Mouse (Mus musculus) midbrain, embryonic 15.5 days (tissue): ENCODE measurements around the gene Cdkal1. TPM values are rescaled to one million over a fixed set of nuclear protein-coding genes. Genes with fewer than 3 reads are reported as not detected.

ENCODE experiments used
- ATAC-seq: fragments of 200-750 bp; cut with Nextera tagmentation; replicated peaks from 2 replicates; pipeline ENCODE4 v1.8.0; 2017; ENCODE audit warnings: moderate TSS enrichment
- H3K27ac ChIP-seq: fragments of 300-500 bp; sonication (generic); 2 replicates; pipeline ENCODE4 v1.5.1; 2015; ENCODE audit warnings: mild to moderate bottlenecking, inconsistent platforms
- H3K27me3 ChIP-seq: fragments of 300-500 bp; sonication (generic); replicated peaks from 2 replicates; pipeline ENCODE4 v1.6.1; 2015; ENCODE audit warnings: inconsistent platforms
- H3K36me3 ChIP-seq: fragments of 300-500 bp; sonication (generic); replicated peaks from 2 replicates; pipeline ENCODE4 v1.6.1; 2015; ENCODE audit warnings: inconsistent platforms
- H3K4me1 ChIP-seq: fragments of 300-500 bp; sonication (generic); 2 replicates; pipeline ENCODE4 v1.6.1; 2015; ENCODE audit warnings: inconsistent platforms
- H3K4me2 ChIP-seq: fragments of 300-500 bp; sonication (generic); 2 replicates; pipeline ENCODE4 v1.6.1; 2015; ENCODE audit warnings: inconsistent platforms, mild to moderate bottlenecking, moderate library complexity
- H3K4me3 ChIP-seq: fragments of 300-500 bp; sonication (generic); 2 replicates; pipeline ENCODE4 v1.5.1; 2015; ENCODE audit warnings: mild to moderate bottlenecking, inconsistent platforms
- H3K9ac ChIP-seq: fragments of 300-500 bp; sonication (generic); 2 replicates; pipeline ENCODE4 v1.6.1; 2015; ENCODE audit warnings: mild to moderate bottlenecking, inconsistent platforms
- H3K9me3 ChIP-seq: fragments of 300-500 bp; sonication (generic); 2 replicates; pipeline ENCODE4 v1.6.1; 2016; ENCODE audit warnings: inconsistent platforms
- WGBS: fragments of 180-500 bp; shearing (Covaris S2); methylation state at CpG from one replicate; pipeline ENCODE4 v1.1.7; 2015; ENCODE audit warnings: mixed read lengths; 5-methylcytosine and 5-hydroxymethylcytosine counted together
- polyA plus RNA-seq: library from polyadenylated mRNA; unstranded; fragments of >200 nt; fragmentation: Nextera tagmentation; extraction: Ambion mirVana; gene quantifications from 2 replicates; pipeline ENCODE4 v1.2.1, GENCODE M21; 2015

The Cdkal1 gene
- polyA plus RNA-seq, 1 experiment from 2014 or later, result 21.9 TPM

DNA sequence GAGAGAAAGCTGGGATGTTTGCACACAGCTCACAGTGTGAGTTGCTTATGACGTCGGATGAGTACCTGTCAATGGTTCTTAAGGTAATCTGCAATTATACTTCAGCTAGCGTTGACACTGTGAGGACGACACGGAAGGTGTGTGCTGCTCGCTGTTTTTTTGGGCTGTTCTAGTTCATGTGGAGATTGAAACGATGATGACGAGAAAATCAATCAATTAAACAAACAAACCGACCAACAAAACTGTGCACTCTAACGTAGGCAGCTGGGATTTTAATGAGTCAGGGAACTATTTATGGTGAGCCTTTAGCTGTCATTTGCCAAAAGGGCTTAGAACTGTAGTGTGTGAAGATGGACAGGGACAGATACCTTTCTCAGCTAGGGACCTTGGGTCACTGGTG, 494.6 kb downstream of the Cdkal1 start:
- peaks cover 15% of the 10 kb centered on the region for H3K4me1 ChIP-seq
- whole genome bisulfite sequencing, result 85% methylated on average over 10 of the region's 10 CpGs
- H3K27ac ChIP-seq, result no peak overlapping the region

DNA sequence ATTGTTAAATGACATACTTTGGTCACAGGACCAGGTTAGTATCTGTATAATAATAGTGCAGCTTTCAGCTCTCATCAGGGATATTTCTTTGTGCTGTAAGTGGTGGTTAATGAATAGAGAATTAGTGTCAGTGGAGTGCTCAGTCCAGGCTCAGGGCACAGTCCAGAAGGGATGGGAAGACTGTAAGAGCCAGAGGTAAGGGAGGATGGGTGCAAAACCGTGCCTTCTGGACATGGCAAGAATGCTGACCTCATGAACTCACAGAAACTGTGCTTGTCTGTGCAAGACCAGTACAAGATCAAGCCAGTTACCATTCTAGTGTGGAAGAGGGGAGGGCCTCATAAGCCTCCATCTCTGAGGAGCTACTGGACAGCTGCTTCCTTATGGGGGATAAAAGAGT, 496.1 kb downstream of the Cdkal1 start:
- Histone ChIP-seq H3K4me3 (no peak overlapping the region), H3K4me1 (peaks cover 10% of the 10 kb centered on the region), H3K27ac (no peak overlapping the region), H3K9me3 (no peaks in the 10 kb centered on the region), H3K27me3 (no peaks in the 10 kb centered on the region), H3K4me2 (no peak overlapping the region), H3K36me3 (no peaks in the 10 kb centered on the region), H3K9ac (no peak overlapping the region)
- ATAC-seq, result no peak
- 100% methylated on average over 1 of the region's 1 CpGs for WGBS

More for the DNA sequence above, 494.6 kb downstream of the Cdkal1 start:
- H3K36me3 ChIP-seq, result no peaks in the 10 kb centered on the region
- ATAC-seq, result no peak
- no peaks in the 10 kb centered on the region for H3K27me3 ChIP-seq
- no peak overlapping the region for H3K4me3 ChIP-seq
- no peak overlapping the region for H3K4me2 ChIP-seq
- H3K9ac ChIP-seq, result no peak overlapping the region
- no peaks in the 10 kb centered on the region for H3K9me3 ChIP-seq

DNA sequence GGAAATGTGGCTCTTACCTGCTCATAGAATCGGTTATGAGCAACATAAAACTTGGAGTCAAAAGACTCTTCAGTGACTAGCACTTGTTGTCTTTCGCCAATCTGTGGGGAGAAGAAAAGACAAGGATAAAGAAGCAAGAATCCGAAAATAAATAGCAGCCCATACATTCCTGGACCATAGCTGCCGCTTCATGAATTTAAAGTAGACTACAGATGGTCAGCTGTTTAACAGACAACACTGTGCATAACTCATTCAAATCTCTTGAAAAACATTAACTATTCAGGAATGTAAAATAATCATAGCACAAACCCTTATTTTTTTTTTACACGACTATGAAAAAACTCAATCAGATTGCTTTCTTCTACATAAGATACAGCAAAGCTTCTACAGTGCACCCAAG, 498.0 kb downstream of the Cdkal1 start:
- no peak for ATAC-seq
- H3K4me3 ChIP-seq, result no peak overlapping the region
- no peak overlapping the region for H3K4me2 ChIP-seq
- H3K27ac ChIP-seq, result no peak overlapping the region
- H3K4me1 ChIP-seq, result peaks cover 4% of the 10 kb centered on the region; the same call in 1 of the 2 replicates
- H3K36me3 ChIP-seq, result no peaks in the 10 kb centered on the region
- H3K9ac ChIP-seq, result no peak overlapping the region
- no peaks in the 10 kb centered on the region for H3K27me3 ChIP-seq
- no peaks in the 10 kb centered on the region for H3K9me3 ChIP-seq
- WGBS, result 77% methylated on average over 5 of the region's 5 CpGs

DNA sequence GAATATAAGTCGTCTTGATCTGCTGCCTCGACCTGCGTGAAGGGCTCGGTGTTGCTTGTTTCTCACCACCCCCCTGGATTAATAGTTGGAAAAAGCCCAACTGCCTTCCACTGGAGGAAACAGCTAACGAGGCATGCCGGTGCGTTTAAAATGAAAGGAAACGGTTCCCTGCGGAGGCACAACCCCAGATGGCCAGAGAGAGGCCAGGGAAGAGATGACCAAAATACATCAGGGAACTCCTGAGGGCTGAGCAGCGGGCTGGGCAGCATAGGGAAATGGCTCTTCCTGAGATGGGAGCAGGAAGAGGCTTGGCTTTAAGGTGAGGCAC, 499.4 kb downstream of the Cdkal1 start:
- no peak for ATAC-seq

DNA sequence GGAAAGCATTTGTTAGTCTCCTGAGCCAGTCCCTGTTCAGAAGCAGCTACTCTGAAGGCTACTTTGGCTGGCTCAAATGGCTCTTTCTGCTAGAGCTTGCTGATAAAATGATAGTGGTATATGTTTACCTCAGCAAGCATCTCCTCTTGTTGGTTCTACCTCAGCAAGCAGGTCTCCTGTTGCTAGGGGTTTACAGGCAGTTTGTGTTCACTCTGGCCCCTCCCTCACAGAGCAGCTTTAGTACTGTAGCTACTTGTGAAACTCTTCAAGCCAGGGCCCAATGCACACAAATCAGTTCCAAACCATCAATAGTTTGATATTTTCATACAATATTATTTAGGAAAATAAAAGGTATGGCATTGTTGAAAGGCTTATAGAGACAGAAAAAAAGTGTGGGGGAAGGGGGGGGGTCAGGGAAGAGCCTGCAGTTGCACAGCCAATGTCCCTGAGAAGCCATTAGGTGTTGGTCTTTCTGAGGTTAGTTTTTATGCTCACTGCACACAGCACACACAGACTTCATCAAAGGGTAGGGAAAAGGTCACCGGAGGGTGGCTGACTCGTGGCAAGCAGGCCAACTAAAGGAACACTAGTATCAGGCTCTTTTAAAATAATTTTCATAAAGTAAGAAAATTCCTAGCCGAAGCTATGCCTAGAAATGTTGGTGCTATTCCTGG, 499.9 kb downstream of the Cdkal1 start:
- no peak overlapping the region for H3K4me3 ChIP-seq
- H3K27ac ChIP-seq, result no peak overlapping the region
- H3K9me3 ChIP-seq, result no peaks in the 10 kb centered on the region
- WGBS, result 61% methylated on average over 3 of the region's 3 CpGs
- no peak overlapping the region for H3K9ac ChIP-seq
- H3K4me1 ChIP-seq, result peaks cover 4% of the 10 kb centered on the region; the same call in 1 of the 2 replicates
- H3K4me2 ChIP-seq, result no peak overlapping the region
- no peaks in the 10 kb centered on the region for H3K27me3 ChIP-seq
- no peaks in the 10 kb centered on the region for H3K36me3 ChIP-seq
- no peak for ATAC-seq

More for the DNA sequence above, 499.4 kb downstream of the Cdkal1 start:
- H3K27me3 ChIP-seq, result no peaks in the 10 kb centered on the region
- no peaks in the 10 kb centered on the region for H3K9me3 ChIP-seq
- H3K4me1 ChIP-seq, result peaks cover 4% of the 10 kb centered on the region; the same call in 1 of the 2 replicates
- H3K27ac ChIP-seq, result no peak overlapping the region
- H3K9ac ChIP-seq, result no peak overlapping the region
- 27% methylated on average over 10 of the region's 10 CpGs for WGBS
- H3K4me3 ChIP-seq, result no peak overlapping the region
- H3K36me3 ChIP-seq, result no peaks in the 10 kb centered on the region
- no peak overlapping the region for H3K4me2 ChIP-seq

DNA sequence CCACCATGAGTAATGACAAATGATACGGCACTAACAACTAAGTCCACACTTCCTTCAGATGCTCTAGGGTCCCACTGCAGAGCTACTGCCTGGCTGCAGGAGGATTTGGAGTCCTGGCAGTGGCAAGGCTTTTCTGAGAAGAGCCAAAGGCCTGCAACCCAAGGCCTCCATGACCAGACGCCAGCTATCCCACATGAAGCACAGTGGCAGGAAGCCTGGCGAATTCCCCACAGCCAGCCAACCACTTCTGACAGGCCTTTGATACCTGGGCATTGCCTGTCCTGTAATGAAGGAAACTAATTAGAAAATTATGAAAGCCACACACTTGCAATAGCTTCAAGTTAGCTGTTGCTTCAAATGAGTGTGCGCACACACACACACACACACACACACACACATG, 500.5 kb downstream of the Cdkal1 start:
- no peak overlapping the region for H3K9ac ChIP-seq

DNA sequence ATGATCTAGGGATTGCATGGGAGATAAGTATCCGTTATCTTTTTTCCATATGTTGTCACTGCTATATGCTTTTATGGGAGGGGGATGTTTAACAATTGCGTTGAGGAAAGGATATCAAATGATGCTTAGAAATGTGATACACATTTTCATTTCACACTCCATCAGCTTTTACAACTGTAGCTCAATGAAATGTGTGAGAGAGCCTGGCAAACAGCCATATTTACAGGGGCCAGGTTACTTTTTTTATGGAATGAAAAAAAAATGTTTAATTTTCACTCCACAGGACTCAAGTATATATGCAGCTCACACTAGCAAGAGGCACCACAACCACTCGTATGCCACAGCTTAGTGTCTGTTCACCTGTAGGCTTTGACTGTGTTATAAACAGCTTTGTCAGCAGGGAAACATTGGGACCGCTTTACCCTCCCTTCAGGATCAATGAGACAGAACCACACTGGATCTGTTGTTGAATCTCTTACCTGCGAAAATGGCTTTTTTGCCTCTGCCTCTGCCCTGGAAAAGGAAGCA, 501.5 kb downstream of the Cdkal1 start:
- Histone ChIP-seq H3K9me3 (no peaks in the 10 kb centered on the region), H3K36me3 (no peaks in the 10 kb centered on the region), H3K27ac (no peak overlapping the region), H3K4me2 (no peak overlapping the region), H3K9ac (no peak overlapping the region), H3K4me3 (no peak overlapping the region), H3K27me3 (no peaks in the 10 kb centered on the region), H3K4me1 (peaks cover 4% of the 10 kb centered on the region; the same call in 1 of the 2 replicates)
- no peak for ATAC-seq
- WGBS, result 82% methylated on average over 5 of the region's 5 CpGs

More for the DNA sequence above, 500.5 kb downstream of the Cdkal1 start:
- Histone ChIP-seq H3K4me3 (no peak overlapping the region), H3K9me3 (no peaks in the 10 kb centered on the region), H3K4me2 (no peak overlapping the region), H3K27ac (no peak overlapping the region), H3K4me1 (peaks cover 4% of the 10 kb centered on the region; the same call in 1 of the 2 replicates), H3K27me3 (no peaks in the 10 kb centered on the region), H3K36me3 (no peaks in the 10 kb centered on the region)
- ATAC-seq, result no peak
- 91% methylated on average over 4 of the region's 4 CpGs for WGBS

DNA sequence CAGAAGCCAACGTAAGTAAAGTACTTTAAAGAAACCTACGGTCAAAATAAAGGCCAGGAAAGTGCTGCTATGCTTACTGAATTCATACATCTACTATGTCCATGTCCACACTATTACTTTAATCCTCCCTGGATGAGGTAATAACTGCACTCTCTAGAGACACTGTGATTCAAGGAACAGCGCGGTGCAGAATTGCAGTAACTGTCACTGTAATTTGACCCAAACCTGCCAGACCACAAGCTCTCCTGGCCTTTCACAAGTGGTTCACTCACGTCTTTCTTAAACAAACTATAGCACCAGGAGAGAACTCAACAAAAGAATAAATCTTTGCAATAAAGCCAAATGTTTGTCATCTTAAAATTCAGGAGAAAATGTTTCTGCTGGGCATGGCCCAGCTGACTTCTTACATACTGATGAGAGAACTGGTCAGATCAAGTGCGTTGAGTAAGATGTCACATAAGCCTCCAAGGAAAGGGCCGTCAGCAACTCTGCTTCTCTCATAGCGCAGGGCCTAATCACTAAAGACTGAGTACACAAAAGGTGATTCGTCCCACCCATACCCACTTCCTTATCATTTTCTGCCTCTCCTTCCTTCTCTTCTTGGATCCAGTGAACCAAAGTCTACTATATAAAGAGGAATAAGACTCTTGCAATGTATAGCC, 504.3 kb downstream of the Cdkal1 start:
- Histone ChIP-seq H3K9me3 (no peaks in the 10 kb centered on the region), H3K9ac (no peak overlapping the region), H3K4me1 (peaks cover 4% of the 10 kb centered on the region; the same call in 1 of the 2 replicates), H3K27ac (no peak overlapping the region), H3K4me2 (no peak overlapping the region), H3K36me3 (no peaks in the 10 kb centered on the region; the same call in 1 of the 2 replicates), H3K4me3 (no peak overlapping the region), H3K27me3 (no peaks in the 10 kb centered on the region)
- 81% methylated on average over 9 of the region's 9 CpGs for WGBS
- ATAC-seq, result no peak

DNA sequence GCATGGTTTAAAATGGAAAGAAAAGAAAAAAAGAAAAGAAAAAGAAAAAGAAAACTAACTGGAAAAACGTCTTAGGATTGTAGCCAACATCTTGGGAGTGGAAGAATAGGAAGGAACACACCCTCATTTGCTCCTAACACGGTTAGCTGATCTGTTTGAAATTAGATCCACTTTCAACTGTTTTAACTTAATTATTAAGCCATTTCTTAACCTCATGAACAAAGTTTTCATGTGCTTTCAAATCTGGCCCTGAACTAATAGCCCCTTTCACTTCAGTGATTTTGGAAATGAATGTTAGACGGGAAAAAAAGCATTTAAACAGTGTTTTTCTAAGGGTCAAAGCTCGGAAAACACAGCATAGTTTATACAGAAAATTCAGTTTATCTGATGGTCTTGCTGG, 505.5 kb downstream of the Cdkal1 start:
- ATAC-seq, result no peak
- Histone ChIP-seq H3K27me3 (no peaks in the 10 kb centered on the region), H3K9ac (no peak overlapping the region), H3K4me2 (no peak overlapping the region), H3K27ac (no peak overlapping the region), H3K4me3 (no peak overlapping the region), H3K4me1 (no peaks in the 10 kb centered on the region), H3K36me3 (no peaks in the 10 kb centered on the region; the same call in 1 of the 2 replicates), H3K9me3 (no peaks in the 10 kb centered on the region)
- 68% methylated on average over 4 of the region's 4 CpGs for WGBS

DNA sequence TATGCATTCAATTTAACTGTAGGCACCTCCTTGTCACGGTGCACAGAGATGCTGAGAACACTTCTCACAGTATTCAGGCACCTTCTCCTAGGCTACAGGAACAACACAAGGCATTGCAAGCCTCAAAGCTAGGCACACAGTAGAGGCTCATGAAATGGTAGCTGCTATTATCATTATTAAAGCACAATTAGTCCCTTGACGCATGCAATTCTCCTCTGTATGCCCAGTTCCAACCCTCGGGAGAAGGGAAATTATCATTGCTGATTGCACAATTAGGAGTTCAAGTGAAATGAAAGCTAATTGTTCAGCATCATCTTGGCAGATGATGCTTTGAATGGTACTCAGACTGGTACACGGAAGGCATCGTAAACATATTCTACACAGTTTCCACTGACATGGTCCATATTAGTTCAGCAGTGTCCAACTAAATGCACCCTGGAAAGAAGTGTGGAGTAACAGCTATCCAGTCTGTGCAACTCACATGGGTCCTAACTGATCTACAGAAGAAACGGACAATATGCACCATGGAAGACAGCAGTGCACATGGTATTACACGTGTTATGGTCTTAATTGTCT, 506.0 kb downstream of the Cdkal1 start:
- H3K9ac ChIP-seq, result no peak overlapping the region
- no peak overlapping the region for H3K4me2 ChIP-seq
- H3K27ac ChIP-seq, result no peak overlapping the region
- H3K9me3 ChIP-seq, result no peaks in the 10 kb centered on the region
- 81% methylated on average over 7 of the region's 7 CpGs for WGBS
- H3K36me3 ChIP-seq, result no peaks in the 10 kb centered on the region; the same call in 1 of the 2 replicates
- no peak overlapping the region for H3K4me3 ChIP-seq
- H3K4me1 ChIP-seq, result no peaks in the 10 kb centered on the region
- H3K27me3 ChIP-seq, result no peaks in the 10 kb centered on the region
- ATAC-seq, result no peak

DNA sequence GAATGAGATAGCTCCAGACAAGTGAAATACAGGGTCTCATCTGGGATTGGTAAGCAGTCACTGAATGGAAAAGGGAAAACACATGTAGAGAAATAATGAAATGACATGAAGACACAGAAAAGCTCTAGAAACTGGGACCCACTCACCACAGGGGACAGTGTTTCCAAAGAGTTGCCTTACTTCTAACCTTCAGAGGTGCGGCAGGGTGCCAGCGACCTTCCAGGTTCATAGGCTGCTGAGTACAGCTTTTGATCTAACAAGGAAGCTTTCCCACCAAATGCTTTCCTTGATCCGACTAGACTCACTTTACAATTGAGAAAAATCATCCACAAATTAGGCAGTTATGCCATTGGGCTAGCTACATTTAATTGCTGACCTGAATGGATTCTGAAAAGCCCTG, 507.1 kb downstream of the Cdkal1 start:
- H3K4me3 ChIP-seq, result no peak overlapping the region
- no peak overlapping the region for H3K27ac ChIP-seq
- H3K9ac ChIP-seq, result no peak overlapping the region
- H3K4me1 ChIP-seq, result no peaks in the 10 kb centered on the region
- no peaks in the 10 kb centered on the region for H3K9me3 ChIP-seq
- WGBS, result 94% methylated on average over 3 of the region's 3 CpGs
- H3K36me3 ChIP-seq, result no peaks in the 10 kb centered on the region; the same call in 1 of the 2 replicates
- no peak for ATAC-seq
- H3K27me3 ChIP-seq, result no peaks in the 10 kb centered on the region
- H3K4me2 ChIP-seq, result no peak overlapping the region

DNA sequence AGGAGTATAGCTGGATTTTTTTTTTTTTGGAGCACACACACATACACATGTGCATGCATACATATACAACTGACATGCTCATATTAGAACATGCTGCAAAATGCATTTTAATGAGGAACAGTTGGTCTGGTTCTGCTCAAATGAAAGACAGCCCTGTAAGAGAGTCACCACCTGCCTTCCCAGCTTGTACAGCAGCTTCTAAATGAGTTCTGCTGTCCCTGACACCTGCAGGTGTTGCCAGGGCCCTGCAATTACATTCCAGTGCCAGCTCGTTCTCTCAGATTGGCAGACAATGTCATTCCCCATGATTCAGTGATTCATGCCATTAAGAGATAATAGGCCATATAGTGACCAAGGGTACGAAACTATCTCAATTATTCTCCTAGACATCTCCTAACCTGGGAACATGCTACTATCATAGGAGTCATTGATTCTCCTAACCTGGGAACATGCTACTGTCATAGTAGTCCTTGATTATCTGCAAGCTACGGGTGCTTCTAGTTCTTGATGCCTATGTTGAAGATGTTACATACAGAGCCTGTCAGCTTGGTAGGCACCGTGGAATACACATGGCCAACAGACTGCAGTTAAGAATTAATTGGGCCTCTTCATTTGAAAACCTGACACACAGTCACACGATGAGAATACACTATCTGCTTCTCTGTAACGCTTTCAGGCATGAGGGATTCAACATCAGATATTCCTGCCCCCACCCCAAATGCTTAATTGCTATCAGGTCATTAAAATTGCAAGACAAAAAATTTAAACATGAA, 522.6 kb downstream of the Cdkal1 start:
- Histone ChIP-seq H3K36me3 (no peaks in the 10 kb centered on the region), H3K27me3 (no peaks in the 10 kb centered on the region)
- ATAC-seq, result no peak

More for the DNA sequence above, 522.6 kb downstream of the Cdkal1 start:
- Histone ChIP-seq H3K9ac (no peak overlapping the region), H3K4me1 (no peaks in the 10 kb centered on the region), H3K9me3 (no peaks in the 10 kb centered on the region), H3K27ac (no peak overlapping the region), H3K4me2 (no peak overlapping the region), H3K4me3 (no peak overlapping the region)
- 73% methylated on average over 6 of the region's 6 CpGs for WGBS
